ENCODE assay signal across 10 mouse cellular contexts in the genomic region with DNA sequence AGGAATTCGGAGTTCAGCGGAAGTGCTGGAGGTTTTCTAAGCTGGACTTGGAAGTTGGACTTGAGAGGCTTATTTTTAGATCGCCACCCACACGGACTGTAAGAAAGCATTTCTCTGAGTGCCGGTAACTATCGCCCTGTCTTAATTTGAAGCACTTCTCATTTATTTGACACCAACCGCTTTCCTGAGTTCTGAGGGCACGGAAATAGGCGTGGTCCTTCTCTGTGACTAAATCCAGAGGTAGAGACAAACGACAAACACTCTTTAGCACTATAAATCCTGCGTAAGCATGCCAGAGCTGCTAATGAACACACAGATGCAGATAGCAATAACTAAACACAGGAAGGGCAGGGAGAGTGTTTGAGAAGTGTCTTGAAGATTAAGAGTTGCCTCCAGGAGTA.
DNase-seq lines count a peak whose midpoint lies in the region; ATAC-seq lines count a peak whose summit lies in the region.
"Had no signal": no experiment of that assay in that cellular context is flagged by ENCODE, and none has a peak within 500 bp of the region (broad histone marks: within the 10 kb centered on the region; RNA-seq: fewer than 3 reads in every experiment).

No protein-coding gene starts in this region.

- DNase-seq in frontal cortex, postnatal 36 days (ENCODE audit: low spot score in 2 of 2), result peak; percentile 6 to 50
- no peak for DNase-seq in frontal cortex, postnatal 25 days (ENCODE audit: low spot score in 2 of 2)
- DNase-seq in lung, postnatal 4 days, result no peak
- DNase-seq in left cerebral cortex, adult 9 months (ENCODE audit: low spot score in 2 of 2), result peak; percentile 13 to 22
- no peak for DNase-seq in adrenal gland, adult (ENCODE audit: inconsistent age in 2 of 2, low spot score in 1 of 2)
- DNase-seq in embryo, embryonic 11 days, result no peak
- DNase-seq: B cell, adult 2 months had no signal

- 21% methylated on average over 11 of the region's 11 CpGs for WGBS in lung, embryonic 16.5 days
- 20% methylated on average over 11 of the region's 11 CpGs for WGBS in stomach, embryonic 14.5 days

- no peak overlapping the region for H3K4me3 ChIP-seq in lung, embryonic 16.5 days (ENCODE audit: low read length)
- H3K4me3 ChIP-seq in stomach, embryonic 14.5 days (ENCODE audit: low read depth, low read length), result no peak overlapping the region

- H3K9ac ChIP-seq in lung, embryonic 16.5 days (ENCODE audit: low read length), result no peak overlapping the region
- H3K9ac ChIP-seq in stomach, embryonic 14.5 days (replicated peaks; ENCODE audit: low read depth, low read length), result no peak overlapping the region

- H3K4me2 ChIP-seq in lung, embryonic 16.5 days (ENCODE audit: low read depth, low read length), result peak overlapping the region; percentile 35
- H3K4me2 ChIP-seq in stomach, embryonic 14.5 days (replicated peaks; ENCODE audit: low read depth, low read length), result peak overlapping the region; percentile 27; the same call in 1 of the 2 replicates

- 0 out of 2 replicates have a peak, but pooled peaks have one; percentile 10 for ATAC-seq in lung, embryonic 16.5 days (ENCODE audit: low read depth)
- no peak for ATAC-seq in stomach, embryonic 14.5 days (ENCODE audit: insufficient number of reproducible peaks, insufficient read depth, low FRiP score, low read depth)
- ATAC-seq: Patski had no signal

- no peaks in the 10 kb centered on the region for H3K27me3 ChIP-seq in lung, embryonic 16.5 days (ENCODE audit: control insufficient read depth, insufficient read depth, low read depth, low read length)
- no peaks in the 10 kb centered on the region for H3K27me3 ChIP-seq in stomach, embryonic 14.5 days (ENCODE audit: control insufficient read depth, insufficient read depth, low read length)
- H3K27me3 ChIP-seq: Patski had no signal

- no peaks in the 10 kb centered on the region for H3K36me3 ChIP-seq in lung, embryonic 16.5 days (ENCODE audit: control insufficient read depth, insufficient read depth, low read length)
- H3K36me3 ChIP-seq in stomach, embryonic 14.5 days (ENCODE audit: control insufficient read depth, insufficient read depth, low read length), result no peaks in the 10 kb centered on the region

- H3K27ac ChIP-seq in lung, embryonic 16.5 days (ENCODE audit: low read length), result no peak overlapping the region
- 0 out of 2 replicates have a peak overlapping the region, but pooled peaks have one; percentile 44 for H3K27ac ChIP-seq in stomach, embryonic 14.5 days (ENCODE audit: low read length)

- no peaks in the 10 kb centered on the region for H3K4me1 ChIP-seq in lung, embryonic 16.5 days (replicated peaks; ENCODE audit: control insufficient read depth, insufficient read depth, low read length)
- peaks cover 14% of the 10 kb centered on the region; the same call in 1 of the 2 replicates for H3K4me1 ChIP-seq in stomach, embryonic 14.5 days (ENCODE audit: control insufficient read depth, insufficient read depth, low read length)

- no peaks in the 10 kb centered on the region for H3K9me3 ChIP-seq in lung, embryonic 16.5 days (ENCODE audit: control insufficient read depth, low read length)
- H3K9me3 ChIP-seq in stomach, embryonic 14.5 days (ENCODE audit: control insufficient read depth, low read depth, low read length), result no peaks in the 10 kb centered on the region

Comparison
In these comparisons a context has a peak if more than half of its experiments do, and no peak if none do; other contexts are left out.
1. DNase-seq: peak in frontal cortex, postnatal 36 days (2 of 2) and left cerebral cortex, adult 9 months (2 of 2); none in frontal cortex, postnatal 25 days (0 of 2), lung, postnatal 4 days (0 of 2), adrenal gland, adult (0 of 2) and embryo, embryonic 11 days (single experiment).